Mouse (Mus musculus): Measurements from ENCODE around the gene Ap1g1. TPM values are rescaled to one million over a fixed set of nuclear protein-coding genes. Genes with fewer than 3 reads are reported as not detected.

Ap1g1 gene
- polyA plus RNA-seq, 1 experiment from 2014 or later = 50.4 TPM

DNA sequence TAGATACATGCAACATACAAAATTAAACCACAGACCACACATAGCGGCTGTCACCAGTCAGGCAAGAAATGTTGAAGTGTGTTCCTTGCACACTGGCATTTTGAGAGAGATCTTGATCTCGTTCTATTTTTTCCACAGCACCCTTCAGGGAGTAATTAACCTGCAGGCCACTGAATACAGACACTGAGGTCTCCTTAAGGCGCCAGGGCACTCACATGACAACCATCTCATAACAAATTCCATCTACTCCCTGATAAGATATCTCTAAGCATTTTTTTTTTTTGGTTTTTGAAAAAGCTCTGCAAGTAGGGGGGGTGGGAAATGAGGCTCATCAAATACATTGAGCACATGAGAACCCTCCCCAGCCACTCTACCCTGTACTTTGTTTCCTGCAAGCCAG is 21.5 kb upstream of the Ap1g1 start:
- Histone ChIP-seq H3K4me1 (no peaks in the 10 kb centered on the region), H3K4me3 (no peak overlapping the region), H3K27ac (no peak overlapping the region), H3K27me3 (ENCODE audit: low read depth, poor library complexity, severe bottlenecking) (no peaks in the 10 kb centered on the region), H3K9me3 (replicated peaks) (no peaks in the 10 kb centered on the region), H3K36me3 (no peaks in the 10 kb centered on the region)
- no peak for DNase-seq (ENCODE audit: low spot score)
- 75% methylated on average over 3 of the region's 3 CpGs for WGBS

DNA sequence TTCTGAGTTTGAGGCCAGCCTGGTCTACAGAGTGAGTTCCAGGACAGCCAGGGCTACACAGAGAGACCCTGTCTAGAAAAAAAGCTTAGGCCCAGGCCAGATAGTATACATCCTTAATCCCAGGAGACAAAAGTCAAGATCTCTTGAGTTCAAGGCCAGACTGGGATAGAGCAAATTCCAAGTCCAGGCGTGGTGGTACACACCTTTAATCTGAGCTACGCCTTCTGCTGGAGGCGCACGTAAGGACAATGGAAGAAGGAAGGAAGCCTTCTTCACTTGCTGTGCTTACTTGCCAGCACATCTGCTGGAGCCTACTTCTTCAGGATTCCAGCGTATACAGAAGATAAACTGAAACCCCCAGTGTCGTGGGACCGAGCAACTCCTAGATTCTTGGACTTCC is 18.9 kb upstream of the Ap1g1 start:
- Histone ChIP-seq H3K9me3 (replicated peaks) (no peaks in the 10 kb centered on the region), H3K4me3 (no peak overlapping the region), H3K4me1 (no peaks in the 10 kb centered on the region), H3K27me3 (ENCODE audit: low read depth, poor library complexity, severe bottlenecking) (no peaks in the 10 kb centered on the region), H3K27ac (no peak overlapping the region), H3K36me3 (no peaks in the 10 kb centered on the region)
- DNase-seq (ENCODE audit: low spot score) = no peak
- WGBS = 94% methylated on average over 7 of the region's 7 CpGs

GRCm38 (mm10) chr8:109760221-109760620 is 18.1 kb upstream of the Ap1g1 start:
- no peaks in the 10 kb centered on the region for H3K27me3 ChIP-seq (ENCODE audit: low read depth, poor library complexity, severe bottlenecking)
- DNase-seq (ENCODE audit: low spot score) = no peak
- no peak overlapping the region for H3K4me3 ChIP-seq
- H3K36me3 ChIP-seq = no peaks in the 10 kb centered on the region
- WGBS = 70% methylated on average over 1 of the region's 1 CpGs
- H3K9me3 ChIP-seq (replicated peaks) = no peaks in the 10 kb centered on the region
- H3K27ac ChIP-seq = no peak overlapping the region
- H3K4me1 ChIP-seq = no peaks in the 10 kb centered on the region

GRCm38 (mm10) chr8:109764031-109764430 is 14.3 kb upstream of the Ap1g1 start:
- DNase-seq (ENCODE audit: low spot score) = no peak
- Histone ChIP-seq H3K9me3 (replicated peaks) (no peaks in the 10 kb centered on the region), H3K27me3 (ENCODE audit: low read depth, poor library complexity, severe bottlenecking) (no peaks in the 10 kb centered on the region), H3K4me1 (no peaks in the 10 kb centered on the region), H3K36me3 (no peaks in the 10 kb centered on the region), H3K4me3 (no peak overlapping the region), H3K27ac (no peak overlapping the region)
- WGBS = 93% methylated on average over 6 of the region's 6 CpGs

GRCm38 (mm10) chr8:109766081-109766480 is 12.3 kb upstream of the Ap1g1 start:
- Histone ChIP-seq H3K4me1 (no peaks in the 10 kb centered on the region), H3K36me3 (no peaks in the 10 kb centered on the region), H3K27me3 (ENCODE audit: low read depth, poor library complexity, severe bottlenecking) (no peaks in the 10 kb centered on the region), H3K4me3 (no peak overlapping the region), H3K9me3 (replicated peaks) (no peaks in the 10 kb centered on the region), H3K27ac (no peak overlapping the region)
- no peak for DNase-seq (ENCODE audit: low spot score)
- WGBS = 79% methylated on average over 7 of the region's 7 CpGs

DNA sequence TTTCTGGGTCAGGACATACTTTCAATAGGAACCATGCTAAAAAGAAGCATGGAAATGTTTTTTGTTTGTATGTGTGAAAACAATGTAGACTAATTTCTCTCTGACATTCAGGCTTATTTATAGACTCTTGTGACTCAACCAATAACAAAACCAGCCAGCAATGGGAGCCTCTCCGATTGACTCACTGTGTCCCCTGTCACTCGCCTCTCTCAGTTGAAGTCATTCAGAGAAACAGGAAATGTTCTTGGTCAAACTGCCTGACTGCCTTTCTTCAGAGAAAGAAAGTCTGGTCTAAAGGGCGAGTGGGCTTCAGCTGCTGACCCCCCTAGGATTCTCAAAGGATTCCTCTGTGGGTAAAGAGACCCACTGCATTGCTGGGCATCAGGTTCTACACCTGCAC is 5.2 kb upstream of the Ap1g1 start:
- WGBS = 61% methylated on average over 3 of the region's 3 CpGs
- H3K36me3 ChIP-seq = no peaks in the 10 kb centered on the region
- H3K27ac ChIP-seq = no peak overlapping the region
- 0 out of 2 replicates have a peak, but pooled peaks cover 2% of the 10 kb centered on the region for H3K4me1 ChIP-seq
- H3K9me3 ChIP-seq (replicated peaks) = no peaks in the 10 kb centered on the region
- H3K27me3 ChIP-seq (ENCODE audit: low read depth, poor library complexity, severe bottlenecking) = peaks cover 4% of the 10 kb centered on the region; the same call in 1 of the 2 replicates
- no peak overlapping the region for H3K4me3 ChIP-seq
- no peak for DNase-seq (ENCODE audit: low spot score)

- WGBS = 30% methylated on average over 5 of the region's 5 CpGs
Observed at GRCm38 (mm10) chr8:109777851-109778250, 503 bp upstream of the Ap1g1 start.

DNA sequence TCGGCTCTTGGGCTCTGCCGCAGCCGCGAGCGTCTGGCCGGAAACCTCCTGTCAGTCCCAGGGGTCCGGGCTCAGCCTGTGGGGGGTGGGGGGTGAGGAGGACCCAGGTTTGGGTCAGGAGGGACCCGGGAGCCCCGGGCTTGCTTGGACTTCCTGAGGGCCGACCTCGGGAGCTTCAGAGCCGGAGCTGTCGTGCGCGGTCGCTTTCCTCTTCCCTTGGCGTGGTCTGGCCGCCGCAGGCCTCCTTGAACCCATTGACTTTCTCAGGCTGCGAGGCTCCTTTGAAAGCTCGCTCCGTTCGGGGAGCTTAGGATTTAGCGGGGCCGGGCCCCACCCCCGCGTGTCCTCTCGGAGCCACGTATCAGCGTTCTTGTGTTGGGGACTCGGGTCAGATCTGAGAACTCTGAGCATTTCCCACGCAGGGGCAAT is 653 bp downstream of the Ap1g1 start:
- H3K4me1 ChIP-seq = peaks cover 18% of the 10 kb centered on the region
- no peak for DNase-seq (ENCODE audit: low spot score)
- peak overlapping the region; percentile 79 for H3K4me3 ChIP-seq
- H3K27ac ChIP-seq = peak overlapping the region; percentile 99
- H3K27me3 ChIP-seq (ENCODE audit: low read depth, poor library complexity, severe bottlenecking) = peaks cover 4% of the 10 kb centered on the region; the same call in 1 of the 2 replicates
- H3K36me3 ChIP-seq = no peaks in the 10 kb centered on the region
- H3K9me3 ChIP-seq (replicated peaks) = no peaks in the 10 kb centered on the region
- WGBS = under 1% methylated on average over 32 of the region's 32 CpGs

More at GRCm38 (mm10) chr8:109777851-109778250, 503 bp upstream of the Ap1g1 start:
- peak overlapping the region; percentile 99; the same call in 1 of the 2 replicates for H3K27ac ChIP-seq
- H3K36me3 ChIP-seq = no peaks in the 10 kb centered on the region
- H3K9me3 ChIP-seq (replicated peaks) = no peaks in the 10 kb centered on the region
- DNase-seq (ENCODE audit: low spot score) = no peak
- peak overlapping the region; percentile 79 for H3K4me3 ChIP-seq
- peaks cover 18% of the 10 kb centered on the region for H3K4me1 ChIP-seq
- H3K27me3 ChIP-seq (ENCODE audit: low read depth, poor library complexity, severe bottlenecking) = peaks cover 4% of the 10 kb centered on the region; the same call in 1 of the 2 replicates

- Histone ChIP-seq H3K4me1 (peaks cover 18% of the 10 kb centered on the region), H3K27me3 (ENCODE audit: low read depth, poor library complexity, severe bottlenecking) (peaks cover 4% of the 10 kb centered on the region; the same call in 1 of the 2 replicates), H3K27ac (peak overlapping the region; percentile 99), H3K9me3 (replicated peaks) (no peaks in the 10 kb centered on the region), H3K4me3 (peak overlapping the region; percentile 79), H3K36me3 (no peaks in the 10 kb centered on the region)
- 26% methylated on average over 24 of the region's 24 CpGs for WGBS
- DNase-seq (ENCODE audit: low spot score) = no peak
Observed at GRCm38 (mm10) chr8:109779431-109780228, 1.3 kb downstream of the Ap1g1 start.

DNA sequence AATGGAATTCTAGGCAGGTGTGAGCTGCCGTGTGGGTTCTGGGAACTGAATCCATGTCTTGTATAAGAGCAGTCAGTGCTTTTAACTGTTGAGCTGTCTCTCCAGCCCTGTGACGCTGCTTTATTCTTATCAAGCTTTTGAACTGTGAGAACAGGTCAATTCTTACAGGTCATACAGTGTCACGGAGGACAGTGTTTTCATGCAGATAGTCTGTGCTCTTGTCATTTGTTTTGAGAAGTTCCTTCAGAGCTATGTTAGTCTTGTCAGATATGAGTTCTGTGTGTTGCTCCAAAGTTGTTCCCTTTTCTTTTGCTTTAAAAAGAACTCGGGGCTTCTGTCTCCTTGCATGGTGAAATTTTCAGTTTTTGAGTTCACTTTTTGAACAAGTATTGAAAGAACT is 2.2 kb downstream of the Ap1g1 start:
- peaks cover 4% of the 10 kb centered on the region; the same call in 1 of the 2 replicates for H3K27me3 ChIP-seq (ENCODE audit: low read depth, poor library complexity, severe bottlenecking)
- no peak overlapping the region for H3K4me3 ChIP-seq
- no peaks in the 10 kb centered on the region for H3K9me3 ChIP-seq (replicated peaks)
- 82% methylated on average over 4 of the region's 4 CpGs for WGBS
- no peaks in the 10 kb centered on the region for H3K36me3 ChIP-seq
- DNase-seq (ENCODE audit: low spot score) = no peak
- H3K27ac ChIP-seq = no peak overlapping the region
- peaks cover 18% of the 10 kb centered on the region for H3K4me1 ChIP-seq

GRCm38 (mm10) chr8:109790938-109791337 is 12.6 kb downstream of the Ap1g1 start:
- no peak for DNase-seq (ENCODE audit: low spot score)
- no peak overlapping the region for H3K27ac ChIP-seq
- H3K4me1 ChIP-seq = no peaks in the 10 kb centered on the region
- 91% methylated on average over 2 of the region's 2 CpGs for WGBS
- H3K36me3 ChIP-seq = peaks cover 10% of the 10 kb centered on the region; the same call in 1 of the 2 replicates
- H3K4me3 ChIP-seq = no peak overlapping the region
- H3K9me3 ChIP-seq (replicated peaks) = no peaks in the 10 kb centered on the region
- H3K27me3 ChIP-seq (ENCODE audit: low read depth, poor library complexity, severe bottlenecking) = no peaks in the 10 kb centered on the region

DNA sequence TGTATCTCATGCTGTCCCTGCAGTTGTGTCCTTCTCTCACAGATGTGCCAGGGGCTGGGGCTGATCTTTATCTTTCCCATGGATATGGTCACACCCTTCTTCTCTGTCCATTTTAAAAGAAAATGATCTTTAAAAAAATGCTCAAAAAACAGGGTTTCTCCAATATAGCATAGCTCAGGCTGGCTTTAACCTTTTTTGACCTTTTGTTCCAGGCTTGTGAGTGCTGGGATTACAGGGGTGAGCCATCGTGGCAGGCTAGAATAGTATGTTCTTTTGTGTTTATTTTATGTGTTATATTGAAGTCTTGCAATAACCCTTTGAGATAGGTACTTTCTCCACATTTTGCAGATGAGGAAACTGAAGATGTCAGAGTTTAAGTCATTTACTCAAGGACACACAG is 16.8 kb downstream of the Ap1g1 start:
- 0 out of 2 replicates have a peak, but pooled peaks cover 4% of the 10 kb centered on the region for H3K36me3 ChIP-seq
- no peaks in the 10 kb centered on the region for H3K9me3 ChIP-seq (replicated peaks)
- H3K4me1 ChIP-seq = peaks cover 18% of the 10 kb centered on the region
- H3K27ac ChIP-seq = no peak overlapping the region
- no peaks in the 10 kb centered on the region for H3K27me3 ChIP-seq (ENCODE audit: low read depth, poor library complexity, severe bottlenecking)
- 83% methylated on average over 1 of the region's 1 CpGs for WGBS
- DNase-seq (ENCODE audit: low spot score) = no peak
- no peak overlapping the region for H3K4me3 ChIP-seq

- Histone ChIP-seq H3K9me3 (replicated peaks) (no peaks in the 10 kb centered on the region), H3K36me3 (peaks cover 15% of the 10 kb centered on the region), H3K4me3 (no peak overlapping the region), H3K27me3 (ENCODE audit: low read depth, poor library complexity, severe bottlenecking) (no peaks in the 10 kb centered on the region), H3K4me1 (peaks cover 18% of the 10 kb centered on the region), H3K27ac (no peak overlapping the region)
- DNase-seq (ENCODE audit: low spot score) = no peak
Observed at GRCm38 (mm10) chr8:109798721-109799120, 20.4 kb downstream of the Ap1g1 start.

Measured in limb, embryonic 10.5 days (tissue).